Mouse (Mus musculus) neural tube, embryonic 14.5 days (tissue): ENCODE measurements around the gene Rpia. TPM values are rescaled to one million over a fixed set of nuclear protein-coding genes. Genes with fewer than 3 reads are reported as not detected.

Experiments used
- ATAC-seq: fragments of 200-750 bp; cut with Nextera tagmentation; 2 replicates; pipeline ENCODE4 v1.8.0; 2017; ENCODE audit warnings: low read depth, mild to moderate bottlenecking, moderate TSS enrichment, moderate library complexity
- H3K27ac ChIP-seq: fragments of 300-500 bp; sonication (generic); 2 replicates; pipeline ENCODE4 v1.5.1; 2014; ENCODE audit warnings: low read depth, mild to moderate bottlenecking, control low read depth, low read length, moderate library complexity, mixed read lengths
- H3K27me3 ChIP-seq: fragments of 300-500 bp; sonication (generic); 2 replicates; pipeline ENCODE4 v1.6.1; 2014; ENCODE audit warnings: low read length; ENCODE audit not compliant: control insufficient read depth, insufficient read depth
- H3K36me3 ChIP-seq: fragments of 300-500 bp; sonication (generic); 2 replicates; pipeline ENCODE4 v1.6.1; 2014; ENCODE audit warnings: low read length, mixed read lengths; ENCODE audit not compliant: control insufficient read depth, insufficient read depth
- H3K4me1 ChIP-seq: fragments of 300-500 bp; sonication (generic); 2 replicates; pipeline ENCODE4 v1.6.1; 2014; ENCODE audit warnings: low read length; ENCODE audit not compliant: control insufficient read depth, insufficient read depth
- H3K4me2 ChIP-seq: fragments of 300-500 bp; sonication (generic); 2 replicates; pipeline ENCODE4 v1.6.1; 2014; ENCODE audit warnings: mild to moderate bottlenecking, low read depth, low read length, control low read depth
- H3K4me3 ChIP-seq: fragments of 300-500 bp; sonication (generic); 2 replicates; pipeline ENCODE4 v1.5.1; 2014; ENCODE audit warnings: low read depth, low read length, control low read depth, mixed read lengths
- H3K9ac ChIP-seq: fragments of 300-500 bp; sonication (generic); replicated peaks from 2 replicates; pipeline ENCODE4 v1.6.1; 2014; ENCODE audit warnings: low read depth, mild to moderate bottlenecking, control low read depth, low read length, mixed read lengths
- H3K9me3 ChIP-seq: fragments of 300-500 bp; sonication (generic); 2 replicates; pipeline ENCODE4 v1.6.1; 2016; ENCODE audit warnings: low read length; ENCODE audit not compliant: control insufficient read depth
- WGBS: fragments of 180-500 bp; shearing (Covaris S2); extraction: QIAGEN DNeasy Blood & Tissue Kit; methylation state at CpG from one replicate; pipeline ENCODE4 v1.1.7; 2014; 5-methylcytosine and 5-hydroxymethylcytosine counted together
- polyA plus RNA-seq: library from polyadenylated mRNA; unstranded; fragments of >200 nt; fragmentation: Nextera tagmentation; extraction: Ambion mirVana; gene quantifications from 2 replicates; pipeline ENCODE4 v1.2.1, GENCODE M21; 2014

Rpia gene
- polyA plus RNA-seq, 1 experiment from 2014 or later, result 4.5 TPM

DNA sequence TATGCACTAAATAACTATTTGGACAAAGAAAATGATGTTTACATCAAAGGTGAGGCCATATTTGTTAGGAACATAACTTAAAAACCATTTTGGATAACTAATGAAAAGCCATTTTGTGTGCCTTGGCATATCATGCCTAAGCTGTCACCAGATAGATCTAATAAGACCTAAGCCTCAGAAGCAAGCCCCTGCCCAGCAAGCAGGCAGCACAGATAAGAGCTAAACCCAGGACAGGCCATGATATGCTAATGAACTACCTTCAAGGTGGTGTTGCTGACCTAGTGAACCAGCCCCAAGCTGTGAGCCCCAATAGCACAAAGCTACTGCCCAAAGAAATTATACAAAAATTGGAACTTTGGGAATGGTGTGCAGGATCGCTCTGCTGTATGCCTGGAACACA is 62.9 kb downstream of the Rpia start:
- no peaks in the 10 kb centered on the region for H3K27me3 ChIP-seq
- H3K27ac ChIP-seq, result no peak overlapping the region
- no peak overlapping the region for H3K4me3 ChIP-seq
- 85% methylated on average over 1 of the region's 1 CpGs for WGBS
- no peaks in the 10 kb centered on the region for H3K9me3 ChIP-seq
- H3K36me3 ChIP-seq, result no peaks in the 10 kb centered on the region
- no peak overlapping the region for H3K4me2 ChIP-seq
- no peak for ATAC-seq
- H3K9ac ChIP-seq, result no peak overlapping the region
- H3K4me1 ChIP-seq, result no peaks in the 10 kb centered on the region

DNA sequence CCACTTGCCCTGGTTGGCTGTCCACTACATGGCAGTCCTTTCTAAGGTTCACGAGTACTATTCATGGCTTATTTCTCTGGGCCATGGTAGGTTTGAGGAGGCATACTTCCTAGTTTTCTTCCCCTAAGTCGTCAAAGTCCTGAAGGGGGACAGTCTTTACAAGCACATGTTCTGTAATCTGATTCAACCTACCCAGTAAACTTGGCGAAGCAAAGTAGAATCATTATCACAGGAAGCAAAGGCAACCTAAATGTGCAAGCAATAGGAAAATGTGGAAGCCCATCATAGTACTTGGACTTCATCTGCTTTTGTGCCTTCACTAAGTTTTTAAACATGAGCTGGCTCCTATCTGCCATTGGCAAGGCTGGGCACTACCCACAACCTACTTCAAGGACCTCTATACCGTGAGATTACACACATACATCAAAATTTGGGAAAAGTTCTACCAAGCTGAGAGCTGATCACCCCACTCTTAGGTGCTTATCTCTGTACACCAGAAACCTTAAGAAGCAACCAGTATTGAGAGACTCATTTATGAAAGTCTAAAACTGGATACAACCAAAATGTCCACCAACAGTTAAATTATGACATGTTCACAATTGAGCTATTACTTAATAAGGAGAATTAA is 64.8 kb downstream of the Rpia start:
- 82% methylated on average over 4 of the region's 4 CpGs for WGBS
- Histone ChIP-seq H3K4me1 (no peaks in the 10 kb centered on the region), H3K27me3 (no peaks in the 10 kb centered on the region), H3K4me2 (no peak overlapping the region), H3K9me3 (no peaks in the 10 kb centered on the region), H3K27ac (no peak overlapping the region), H3K36me3 (no peaks in the 10 kb centered on the region), H3K9ac (no peak overlapping the region), H3K4me3 (no peak overlapping the region)
- ATAC-seq, result no peak

DNA sequence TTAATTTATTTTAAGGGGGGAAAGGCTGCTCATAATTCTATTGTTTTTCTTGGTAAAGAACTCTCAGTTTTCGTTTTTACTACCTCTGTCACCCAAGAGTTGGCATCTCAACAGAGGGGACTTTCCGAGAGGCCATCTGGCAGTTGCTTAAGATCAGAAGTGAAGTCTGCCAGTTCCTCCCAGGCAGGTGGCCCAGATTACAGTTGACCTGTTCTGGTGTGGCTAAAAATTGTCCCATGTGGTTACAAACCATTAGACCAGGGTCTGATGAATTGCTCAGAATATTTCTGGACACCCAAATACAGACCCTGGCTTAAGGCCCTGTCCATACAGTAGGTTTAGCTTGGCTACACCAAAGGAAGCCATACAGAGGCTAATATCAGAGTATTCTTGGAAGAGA is 66.4 kb downstream of the Rpia start:
- 59% methylated on average over 2 of the region's 2 CpGs for WGBS
- ATAC-seq, result no peak
- Histone ChIP-seq H3K9ac (no peak overlapping the region), H3K4me3 (no peak overlapping the region), H3K4me2 (no peak overlapping the region), H3K4me1 (no peaks in the 10 kb centered on the region), H3K27me3 (no peaks in the 10 kb centered on the region), H3K27ac (no peak overlapping the region), H3K9me3 (no peaks in the 10 kb centered on the region), H3K36me3 (no peaks in the 10 kb centered on the region)

DNA sequence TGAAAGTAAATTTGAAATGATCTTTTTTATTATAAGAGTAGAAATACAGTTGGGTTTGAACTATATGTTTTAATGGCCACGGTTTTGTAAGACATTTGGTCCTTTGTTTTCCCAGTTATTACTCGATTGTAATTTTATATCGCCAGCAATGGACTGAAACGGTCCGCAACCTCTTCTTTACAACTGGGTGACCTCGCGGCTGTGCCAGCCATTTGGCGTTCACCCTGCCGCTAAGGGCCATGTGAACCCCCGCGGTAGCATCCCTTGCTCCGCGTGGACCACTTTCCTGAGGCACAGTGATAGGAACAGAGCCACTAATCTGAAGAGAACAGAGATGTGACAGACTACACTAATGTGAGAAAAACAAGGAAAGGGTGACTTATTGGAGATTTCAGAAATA is 67.3 kb downstream of the Rpia start:
- no peak for ATAC-seq
- Histone ChIP-seq H3K4me3 (no peak overlapping the region), H3K27me3 (no peaks in the 10 kb centered on the region), H3K4me1 (no peaks in the 10 kb centered on the region), H3K4me2 (no peak overlapping the region), H3K9ac (no peak overlapping the region), H3K27ac (no peak overlapping the region), H3K36me3 (no peaks in the 10 kb centered on the region), H3K9me3 (no peaks in the 10 kb centered on the region)
- WGBS, result 93% methylated on average over 13 of the region's 13 CpGs

- H3K4me2 ChIP-seq, result no peak overlapping the region
- ATAC-seq, result no peak
- H3K9ac ChIP-seq, result no peak overlapping the region
- H3K9me3 ChIP-seq, result no peaks in the 10 kb centered on the region
- H3K4me3 ChIP-seq, result no peak overlapping the region
- H3K27ac ChIP-seq, result no peak overlapping the region
- H3K4me1 ChIP-seq, result no peaks in the 10 kb centered on the region
- H3K36me3 ChIP-seq, result no peaks in the 10 kb centered on the region
- H3K27me3 ChIP-seq, result no peaks in the 10 kb centered on the region
- WGBS, result 94% methylated on average over 7 of the region's 7 CpGs
These were observed 69.7 kb downstream of the Rpia start for GRCm38 (mm10) chr6:70722298-70722697.

- Histone ChIP-seq H3K36me3 (no peaks in the 10 kb centered on the region), H3K27me3 (no peaks in the 10 kb centered on the region), H3K9ac (no peak overlapping the region), H3K9me3 (no peaks in the 10 kb centered on the region), H3K4me3 (no peak overlapping the region), H3K4me1 (no peaks in the 10 kb centered on the region), H3K27ac (no peak overlapping the region), H3K4me2 (no peak overlapping the region)
- no peak for ATAC-seq
- WGBS, result 63% methylated on average over 2 of the region's 2 CpGs
These were observed 73.3 kb downstream of the Rpia start for GRCm38 (mm10) chr6:70718760-70719159.

GRCm38 (mm10) chr6:70718164-70718563 is 73.9 kb downstream of the Rpia start:
- no peaks in the 10 kb centered on the region for H3K4me1 ChIP-seq
- no peaks in the 10 kb centered on the region for H3K27me3 ChIP-seq
- H3K36me3 ChIP-seq, result no peaks in the 10 kb centered on the region
- no peak overlapping the region for H3K9ac ChIP-seq
- H3K4me3 ChIP-seq, result no peak overlapping the region
- 86% methylated on average over 4 of the region's 4 CpGs for WGBS
- no peak overlapping the region for H3K27ac ChIP-seq
- no peaks in the 10 kb centered on the region for H3K9me3 ChIP-seq
- H3K4me2 ChIP-seq, result no peak overlapping the region
- ATAC-seq, result no peak

DNA sequence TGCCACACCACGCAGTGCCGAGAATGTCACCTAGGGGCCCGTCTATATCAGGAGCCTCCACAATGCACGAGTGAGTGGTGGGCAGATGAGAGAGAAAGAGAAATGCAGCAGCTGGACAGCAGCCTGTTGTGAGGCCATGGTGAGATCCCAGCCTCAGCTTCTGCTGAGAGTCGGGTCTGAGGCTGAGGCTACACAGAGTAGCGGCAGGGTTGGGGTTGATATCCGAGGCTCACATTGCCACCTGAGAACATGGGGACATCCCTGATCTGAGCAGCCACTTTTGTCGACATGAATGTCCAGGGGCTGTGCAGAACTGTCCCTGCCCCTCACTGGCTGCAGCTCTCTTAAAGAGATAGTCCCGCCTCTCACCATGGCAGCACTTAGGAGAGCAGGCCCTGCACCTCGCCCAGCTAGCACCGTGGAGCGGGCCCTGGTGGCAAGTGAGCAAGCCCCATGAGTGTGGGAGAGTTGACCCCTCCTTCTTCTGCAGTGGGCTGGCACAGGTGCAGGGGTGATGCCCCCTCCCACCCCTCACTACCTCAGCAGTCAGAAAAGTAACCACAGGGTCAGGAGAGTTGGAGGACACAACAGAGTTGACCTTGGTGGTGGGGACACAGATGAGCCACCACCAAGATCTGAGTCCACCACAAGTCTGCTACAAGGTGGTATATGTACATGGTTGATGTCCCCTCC is 75.2 kb downstream of the Rpia start:
- no peaks in the 10 kb centered on the region for H3K36me3 ChIP-seq
- no peak overlapping the region for H3K4me3 ChIP-seq
- no peak overlapping the region for H3K27ac ChIP-seq
- 74% methylated on average over 12 of the region's 12 CpGs for WGBS
- no peaks in the 10 kb centered on the region for H3K27me3 ChIP-seq
- peak; percentile 28; the same call in 1 of the 2 replicates for ATAC-seq
- no peak overlapping the region for H3K9ac ChIP-seq
- H3K4me1 ChIP-seq, result no peaks in the 10 kb centered on the region
- H3K9me3 ChIP-seq, result no peaks in the 10 kb centered on the region
- no peak overlapping the region for H3K4me2 ChIP-seq
